ENCODE assay signal across 8 mouse cellular contexts in the genomic region with DNA sequence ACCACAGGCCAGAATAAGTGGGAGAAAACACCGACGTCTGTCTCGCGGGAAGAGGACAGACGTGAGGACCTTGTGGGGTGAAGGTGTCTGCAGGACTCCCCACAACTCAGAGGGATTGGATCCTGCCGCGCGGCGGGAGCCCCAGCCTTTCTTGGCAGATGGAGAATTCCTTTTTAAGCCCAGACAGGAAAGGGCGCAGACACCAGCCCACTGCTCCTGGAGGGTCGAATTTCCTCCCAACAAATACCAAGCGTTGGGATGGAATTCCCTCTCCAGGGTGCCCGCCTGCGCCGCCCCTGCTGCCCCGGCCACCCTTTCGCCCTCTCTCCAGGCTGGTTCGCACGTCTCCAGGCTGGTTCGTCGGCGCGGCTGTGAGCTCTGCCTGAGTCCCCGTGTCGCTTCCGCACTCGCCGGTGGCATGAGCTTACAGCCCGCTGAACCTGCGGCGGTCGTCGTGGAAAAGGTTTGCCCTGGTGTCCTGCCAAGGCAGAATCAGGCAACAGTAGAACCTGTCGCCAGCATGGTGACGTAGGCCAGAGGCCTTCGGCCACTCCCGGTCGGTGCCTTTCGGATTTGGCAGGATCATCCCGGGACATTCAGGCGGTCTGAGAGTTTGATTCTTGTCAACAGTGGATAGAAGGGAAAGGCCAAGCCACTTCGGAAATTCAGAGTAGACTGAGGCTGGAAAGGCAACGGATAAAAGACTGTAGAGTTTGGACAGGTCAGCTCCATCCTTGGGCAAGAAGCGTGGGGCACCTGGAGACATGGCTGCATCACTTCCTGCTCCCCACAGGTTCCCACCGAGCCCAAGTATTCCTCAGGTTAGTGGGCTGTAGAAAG. TPM values are rescaled to one million over a fixed set of nuclear protein-coding genes. Genes with fewer than 3 reads are reported as not detected.
DNase-seq lines count a peak whose midpoint lies in the region; ATAC-seq lines count a peak whose summit lies in the region.

No protein-coding gene starts in this region.

- H3K27me3 ChIP-seq in kidney, embryonic 14.5 days (ENCODE audit: control insufficient read depth, insufficient read depth, low read length) = peaks cover 38% of the 10 kb centered on the region
- H3K27me3 ChIP-seq in hindbrain, embryonic 13.5 days = peaks cover 95% of the 10 kb centered on the region
- H3K27me3 ChIP-seq in midbrain, embryonic 15.5 days (replicated peaks) = peaks cover 81% of the 10 kb centered on the region

- H3K9ac ChIP-seq in kidney, embryonic 14.5 days (ENCODE audit: low read depth, low read length) = no peak overlapping the region
- H3K9ac ChIP-seq in hindbrain, embryonic 13.5 days = no peak overlapping the region
- no peak overlapping the region for H3K9ac ChIP-seq in midbrain, embryonic 15.5 days

- H3K27ac ChIP-seq in kidney, embryonic 14.5 days (ENCODE audit: low read depth, low read length) = no peak overlapping the region
- H3K27ac ChIP-seq in hindbrain, embryonic 13.5 days = no peak overlapping the region
- H3K27ac ChIP-seq in midbrain, embryonic 15.5 days = no peak overlapping the region

- H3K36me3 ChIP-seq in kidney, embryonic 14.5 days (ENCODE audit: control insufficient read depth, insufficient read depth, low read length) = no peaks in the 10 kb centered on the region
- H3K36me3 ChIP-seq in hindbrain, embryonic 13.5 days = no peaks in the 10 kb centered on the region
- H3K36me3 ChIP-seq in midbrain, embryonic 15.5 days (replicated peaks) = no peaks in the 10 kb centered on the region

- 0 out of 2 replicates have a peak, but pooled peaks cover 4% of the 10 kb centered on the region for H3K4me1 ChIP-seq in kidney, embryonic 14.5 days (ENCODE audit: control insufficient read depth, insufficient read depth, low read length)
- H3K4me1 ChIP-seq in hindbrain, embryonic 13.5 days (replicated peaks) = peaks cover 4% of the 10 kb centered on the region; the same call in 1 of the 2 replicates
- peaks cover 6% of the 10 kb centered on the region; the same call in 1 of the 2 replicates for H3K4me1 ChIP-seq in midbrain, embryonic 15.5 days

- 2% methylated on average over 45 of the region's 45 CpGs for WGBS in kidney, embryonic 14.5 days
- 2% methylated on average over 45 of the region's 45 CpGs for WGBS in hindbrain, embryonic 13.5 days
- WGBS in midbrain, embryonic 15.5 days = 2% methylated on average over 45 of the region's 45 CpGs

- peak overlapping the region; percentile 29 for H3K4me3 ChIP-seq in kidney, embryonic 14.5 days (ENCODE audit: low read length)
- H3K4me3 ChIP-seq in hindbrain, embryonic 13.5 days = peak overlapping the region; percentile 9
- peak overlapping the region; percentile 6; the same call in 1 of the 2 replicates for H3K4me3 ChIP-seq in midbrain, embryonic 15.5 days

- DNase-seq in kidney, postnatal 14 days = no peak
- DNase-seq in embryo, embryonic 10 days (ENCODE audit: low spot score) = peak; percentile 57
- no peak for DNase-seq in frontal cortex, postnatal 10 days (ENCODE audit: low spot score in 2 of 2)
- no peak for DNase-seq in cerebellum, postnatal 25 days
- DNase-seq in left cerebral cortex, adult 11 months (ENCODE audit: low spot score) = no peak

- ATAC-seq in kidney, embryonic 14.5 days (ENCODE audit: low FRiP score, low TSS enrichment) = peak; percentile 55; the same call in 1 of the 2 replicates
- no peak for ATAC-seq in hindbrain, embryonic 13.5 days (ENCODE audit: low FRiP score)
- ATAC-seq in midbrain, embryonic 15.5 days (replicated peaks) = no peak

- no peaks in the 10 kb centered on the region for H3K9me3 ChIP-seq in kidney, embryonic 14.5 days (ENCODE audit: control insufficient read depth, low read length)
- H3K9me3 ChIP-seq in hindbrain, embryonic 13.5 days = no peaks in the 10 kb centered on the region
- H3K9me3 ChIP-seq in midbrain, embryonic 15.5 days = no peaks in the 10 kb centered on the region

- H3K4me2 ChIP-seq in kidney, embryonic 14.5 days (replicated peaks; ENCODE audit: low read depth, low read length) = peak overlapping the region; percentile 55
- H3K4me2 ChIP-seq in hindbrain, embryonic 13.5 days = peak overlapping the region; percentile 27; the same call in 1 of the 2 replicates
- peak overlapping the region; percentile 22 for H3K4me2 ChIP-seq in midbrain, embryonic 15.5 days

RNA-seq across cellular contexts. Expression of a gene that starts 22.1 kb away (rescaled TPM):
- not detected in 2 replicates for polyA plus RNA-seq in kidney, embryonic 14.5 days (2014; fragmentation: Nextera tagmentation; extraction: Ambion mirVana)
- 3.5 and 3.7 TPM in 2 replicates for polyA plus RNA-seq in hindbrain, embryonic 13.5 days (2015; fragmentation: Nextera tagmentation; extraction: Ambion mirVana)
- 0.97 and 1.6 TPM in 2 replicates for polyA plus RNA-seq in midbrain, embryonic 15.5 days (2015; fragmentation: Nextera tagmentation; extraction: Ambion mirVana)

RNA-seq across cellular contexts. Expression of a gene that starts 30.6 kb away (rescaled TPM):
- polyA plus RNA-seq in kidney, embryonic 14.5 days (2014; fragmentation: Nextera tagmentation; extraction: Ambion mirVana) = not detected in 2 replicates
- polyA plus RNA-seq in hindbrain, embryonic 13.5 days (2015; fragmentation: Nextera tagmentation; extraction: Ambion mirVana) = not detected in 2 replicates
- not detected in 2 replicates for polyA plus RNA-seq in midbrain, embryonic 15.5 days (2015; fragmentation: Nextera tagmentation; extraction: Ambion mirVana)

RNA-seq across cellular contexts. Expression of a gene that starts 45.6 kb away (rescaled TPM):
- 27.6 and 35.6 TPM in 2 replicates for polyA plus RNA-seq in kidney, embryonic 14.5 days (2014; fragmentation: Nextera tagmentation; extraction: Ambion mirVana)
- not detected in 2 replicates for polyA plus RNA-seq in hindbrain, embryonic 13.5 days (2015; fragmentation: Nextera tagmentation; extraction: Ambion mirVana)
- polyA plus RNA-seq in midbrain, embryonic 15.5 days (2015; fragmentation: Nextera tagmentation; extraction: Ambion mirVana) = 0.13 TPM in 1 of 2 replicates, not detected in the other

RNA-seq across cellular contexts. Expression of a gene that starts 50.6 kb away (rescaled TPM):
- polyA plus RNA-seq in kidney, embryonic 14.5 days (2014; fragmentation: Nextera tagmentation; extraction: Ambion mirVana) = 177 and 186 TPM in 2 replicates
- polyA plus RNA-seq in hindbrain, embryonic 13.5 days (2015; fragmentation: Nextera tagmentation; extraction: Ambion mirVana) = 0.22 TPM in 1 of 2 replicates, not detected in the other
- 0.15 TPM in 1 of 2 replicates, not detected in the other for polyA plus RNA-seq in midbrain, embryonic 15.5 days (2015; fragmentation: Nextera tagmentation; extraction: Ambion mirVana)

Comparison
In these comparisons a context has a peak if more than half of its experiments do, and no peak if none do; other contexts are left out.
1. RNA of a gene that starts 45.6 kb away (polyA plus RNA-seq): 27.6 to 35.6 TPM in kidney, embryonic 14.5 days; 0.13 TPM in midbrain, embryonic 15.5 days and not detected in hindbrain, embryonic 13.5 days; every median in the first group is over 10 times any median in the second.
2. Peak in every context shown above with its lines, with median percentiles within 50 percentile points of each other: H3K4me2 ChIP-seq and H3K4me3 ChIP-seq.